Mouse (Mus musculus): ENCODE results near the gene Hist1h4d.
"Not testable (repeated sequence)": the region's sequence is repeated elsewhere in the genome, so short reads cannot be mapped to it uniquely, and the experiment has no call there.

Gene Hist1h4d

DNA sequence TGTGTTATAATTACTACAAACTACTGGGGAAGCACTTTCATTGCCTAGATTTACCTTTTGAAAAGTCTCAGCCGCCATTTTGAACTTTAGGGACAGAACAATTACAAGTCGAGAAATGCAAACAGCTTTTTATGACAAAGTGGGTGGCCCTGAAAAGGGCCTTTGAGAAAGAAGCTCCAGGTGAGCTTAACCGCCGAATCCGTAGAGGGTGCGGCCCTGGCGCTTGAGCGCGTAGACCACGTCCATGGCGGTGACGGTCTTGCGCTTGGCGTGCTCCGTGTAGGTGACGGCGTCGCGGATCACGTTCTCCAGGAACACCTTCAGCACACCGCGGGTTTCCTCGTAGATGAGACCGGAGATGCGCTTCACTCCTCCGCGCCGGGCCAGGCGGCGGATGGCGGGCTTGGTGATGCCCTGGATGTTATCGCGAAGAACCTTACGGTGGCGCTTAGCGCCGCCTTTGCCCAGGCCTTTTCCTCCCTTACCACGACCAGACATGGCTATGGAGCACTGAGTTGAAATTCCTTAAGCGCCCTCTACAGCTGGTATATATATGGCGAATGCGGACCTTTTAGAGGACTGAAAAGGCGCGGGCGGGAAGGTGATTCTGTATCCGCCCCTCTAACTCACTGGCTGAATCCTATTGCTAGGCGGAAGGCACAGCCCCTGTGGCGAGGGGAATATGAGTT, 30.1 kb upstream of the Hist1h4d start, which contains the start of gene Hist1h4f:
TSS of gene Hist1h4f (minus strand) at position 503 of the 689 bp plus-strand sequence.
- peak; percentile 99 for DNase-seq (ENCODE audit: low read depth)

DNA sequence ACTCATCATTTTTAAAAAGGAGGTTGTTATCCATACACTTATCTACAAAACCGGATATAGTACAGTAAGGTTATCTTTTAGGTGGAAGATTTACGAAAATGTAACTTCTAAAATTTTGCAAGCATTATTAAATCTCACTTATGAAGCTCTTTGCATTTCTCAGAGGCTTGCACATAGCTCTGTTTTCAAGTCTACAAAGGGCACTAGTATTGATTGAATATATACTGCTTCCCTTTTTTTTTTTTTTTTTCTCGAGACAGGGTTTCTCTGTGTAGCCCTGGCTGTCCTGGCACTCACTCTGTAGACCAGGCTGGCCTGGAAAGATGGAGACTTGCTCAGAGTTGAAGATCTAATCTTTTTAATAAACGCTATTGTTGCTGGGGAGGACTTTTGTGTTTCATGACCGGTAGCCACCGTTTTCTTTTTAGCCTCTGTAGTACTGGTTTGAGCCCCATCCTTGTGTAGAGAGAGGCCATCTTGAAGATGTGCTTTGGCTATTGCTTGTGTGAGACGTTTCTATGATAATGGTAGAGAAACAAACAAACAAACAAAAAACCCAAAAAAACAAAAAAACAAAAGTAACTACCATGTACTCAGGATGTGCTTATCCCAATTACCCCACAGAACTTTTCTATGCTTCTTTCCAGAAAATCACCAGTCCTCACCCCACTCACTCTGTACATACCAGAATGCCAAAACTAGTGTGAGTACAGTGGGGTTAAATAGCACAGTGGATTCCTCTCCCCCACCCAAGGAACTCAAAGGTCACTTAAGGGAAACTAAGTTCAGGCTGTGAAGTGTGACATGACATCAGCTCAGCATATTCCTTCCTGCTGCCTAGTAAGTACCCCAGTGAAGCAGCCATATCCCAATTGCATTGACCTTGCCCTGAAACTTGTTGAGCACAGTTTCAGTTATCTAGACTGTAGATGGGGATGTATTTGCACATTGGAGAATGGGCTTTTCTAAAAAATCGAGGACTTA, 29.2 kb upstream of the Hist1h4d start:
- peak; percentile 71 for DNase-seq (ENCODE audit: low read depth)

DNA sequence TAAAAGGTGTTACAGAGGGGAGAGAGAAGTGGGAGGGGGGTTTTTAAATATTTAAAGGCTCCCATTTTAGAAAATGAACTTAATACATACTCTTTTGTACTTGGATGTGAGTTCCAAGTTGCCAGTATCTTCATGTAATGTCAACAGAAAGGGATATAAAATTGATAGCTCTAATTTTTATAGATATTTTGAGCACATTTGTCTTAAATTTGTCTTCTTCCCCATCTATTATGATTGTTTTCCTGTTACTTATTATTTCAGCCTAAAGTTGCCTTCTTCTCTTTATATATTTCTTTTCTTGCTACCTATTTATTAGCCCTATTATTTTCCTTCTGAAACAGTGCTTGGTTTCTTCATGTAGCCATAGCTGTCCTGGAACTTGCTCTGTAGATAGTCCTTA, 28.4 kb upstream of the Hist1h4d start, which contains the start of gene Hist1h1d:
TSS of gene Hist1h1d (plus strand) at position 301 of the 400 bp plus-strand sequence.
- DNase-seq (ENCODE audit: low read depth): no peak

DNA sequence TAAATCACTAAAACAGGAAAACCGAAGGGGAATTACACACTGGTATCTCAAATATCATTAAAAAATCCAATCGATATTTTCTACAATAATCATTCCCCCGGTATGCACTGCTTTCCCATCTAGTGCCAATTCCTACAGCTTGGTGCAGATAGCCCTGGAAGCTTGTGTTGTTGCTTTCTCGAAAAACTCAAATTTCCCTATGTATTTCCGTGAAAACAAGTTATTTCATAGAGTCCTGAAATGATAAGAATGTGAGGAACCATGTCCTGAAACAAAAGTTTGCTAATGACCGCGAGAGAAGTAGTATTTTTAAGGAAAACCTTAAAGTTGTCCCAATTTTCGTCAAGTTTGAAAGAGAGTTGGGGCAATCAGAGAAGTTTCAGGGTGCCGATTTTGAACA, 27.0 kb upstream of the Hist1h4d start:
- DNase-seq (ENCODE audit: low read depth): peak; percentile 86

DNA sequence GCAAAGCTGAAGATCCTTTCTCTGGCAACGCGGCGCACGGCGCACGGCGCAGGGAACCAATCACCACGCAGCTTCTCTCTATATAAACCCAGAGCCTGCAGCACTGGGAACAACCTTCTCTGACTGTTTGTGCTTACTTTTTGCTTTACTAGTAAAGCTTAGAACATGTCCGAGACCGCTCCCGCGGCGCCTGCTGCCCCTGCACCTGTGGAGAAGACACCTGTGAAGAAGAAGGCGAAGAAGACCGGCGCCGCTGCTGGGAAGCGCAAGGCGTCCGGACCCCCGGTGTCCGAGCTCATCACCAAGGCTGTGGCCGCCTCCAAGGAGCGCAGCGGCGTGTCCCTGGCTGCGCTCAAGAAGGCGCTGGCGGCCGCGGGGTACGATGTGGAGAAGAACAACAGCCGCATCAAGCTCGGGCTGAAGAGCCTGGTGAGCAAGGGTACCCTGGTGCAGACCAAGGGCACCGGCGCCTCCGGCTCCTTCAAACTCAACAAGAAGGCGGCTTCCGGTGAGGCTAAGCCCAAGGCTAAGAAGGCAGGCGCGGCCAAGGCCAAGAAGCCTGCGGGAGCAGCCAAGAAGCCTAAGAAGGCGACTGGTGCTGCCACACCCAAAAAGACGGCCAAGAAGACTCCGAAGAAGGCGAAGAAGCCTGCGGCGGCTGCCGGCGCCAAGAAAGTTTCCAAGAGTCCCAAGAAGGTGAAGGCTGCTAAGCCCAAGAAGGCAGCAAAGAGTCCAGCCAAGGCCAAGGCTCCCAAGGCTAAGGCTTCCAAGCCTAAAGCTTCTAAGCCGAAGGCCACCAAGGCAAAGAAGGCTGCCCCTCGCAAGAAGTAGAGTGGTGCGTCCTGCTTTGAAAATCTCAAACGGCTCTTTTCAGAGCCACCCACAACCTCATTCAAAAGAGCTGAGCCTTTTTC, 26.2 kb upstream of the Hist1h4d start:
- DNase-seq (ENCODE audit: low read depth): peak; percentile 99

DNA sequence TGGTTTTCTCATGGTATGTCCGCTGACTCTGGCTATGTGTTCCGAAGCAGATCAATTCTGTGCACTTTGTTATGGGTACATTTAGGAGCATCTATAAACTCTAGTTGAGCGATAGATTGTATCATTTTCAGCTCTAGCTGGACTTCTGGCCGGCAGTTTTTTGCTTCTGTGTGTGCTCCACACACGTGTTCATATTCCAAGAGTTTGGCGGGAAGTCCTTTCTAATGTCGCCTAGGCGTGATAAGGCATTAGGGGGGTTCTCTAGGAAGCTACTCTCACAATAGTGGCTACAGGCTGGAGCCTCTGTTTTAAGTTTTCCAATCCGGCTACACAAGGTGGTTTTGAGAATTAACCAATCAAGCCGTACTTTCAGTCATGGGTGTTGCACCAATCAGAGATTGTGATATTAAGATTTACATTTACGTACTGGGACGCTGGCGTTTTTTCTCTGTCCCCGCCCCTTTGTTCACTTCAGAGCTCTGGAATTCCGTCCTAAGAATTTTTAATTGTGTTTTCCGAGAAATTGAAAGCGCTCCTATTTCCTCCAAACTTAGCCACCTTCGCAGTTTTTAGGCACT, 25.5 kb upstream of the Hist1h4d start:
- DNase-seq (ENCODE audit: low read depth): peak; percentile 100

DNA sequence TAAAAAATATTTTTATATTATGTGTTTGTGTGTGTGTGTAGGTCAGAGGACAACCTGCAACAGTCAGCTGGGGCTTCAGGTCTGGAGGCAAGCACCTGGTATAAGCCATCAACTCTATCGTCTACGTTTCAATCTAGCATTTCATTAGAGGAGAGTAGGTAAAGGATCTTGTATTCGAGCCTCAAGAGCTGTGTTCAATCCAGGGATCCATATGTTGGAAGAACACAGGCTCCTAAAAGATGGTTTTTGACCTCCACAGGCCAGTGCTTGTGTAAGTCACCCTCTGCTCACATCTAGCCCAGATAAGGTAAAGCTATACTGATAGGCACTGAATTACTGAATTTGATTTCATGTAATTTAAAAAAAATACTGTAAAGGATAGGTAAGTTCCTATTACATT, 24.5 kb upstream of the Hist1h4d start:
- peak; percentile 63 for DNase-seq (ENCODE audit: low read depth)

DNA sequence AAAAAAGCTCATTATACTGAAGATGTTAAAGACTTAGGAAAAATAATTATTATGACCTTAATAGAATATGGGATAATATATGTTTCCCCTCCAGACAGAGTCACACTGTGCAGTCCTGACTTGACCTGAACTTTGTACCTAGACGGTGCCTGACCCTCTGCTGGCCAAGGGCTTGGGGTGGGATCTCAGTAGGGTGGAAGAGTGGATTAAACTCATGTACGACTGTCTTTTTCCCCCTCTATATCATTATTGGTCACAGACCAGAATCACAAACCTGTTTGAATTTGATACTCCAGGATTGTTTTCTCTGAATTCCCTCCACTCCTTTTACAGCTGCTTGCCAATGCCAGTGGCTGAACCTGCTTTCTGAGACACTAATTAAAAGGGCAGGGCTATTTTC, 20.7 kb upstream of the Hist1h4d start:
- peak; percentile 69 for DNase-seq (ENCODE audit: low read depth)

DNA sequence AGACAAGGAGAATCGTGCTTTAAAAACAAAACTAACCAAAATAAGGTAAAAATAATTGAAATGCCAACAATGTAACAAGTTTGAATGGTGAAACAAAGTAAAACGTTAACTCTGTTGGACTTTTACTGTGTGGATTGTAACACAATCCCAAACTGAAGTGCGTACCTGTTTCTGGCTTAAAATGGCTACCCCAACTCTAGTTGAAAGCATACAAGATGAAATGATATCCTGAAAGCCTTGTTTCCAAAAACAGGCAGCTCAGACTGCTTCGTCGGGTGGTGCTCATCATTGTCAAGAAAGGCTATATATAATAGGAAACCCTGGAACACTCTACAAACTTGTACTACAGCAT, 19.9 kb upstream of the Hist1h4d start:
- DNase-seq (ENCODE audit: low read depth): not testable (repeated sequence)

DNA sequence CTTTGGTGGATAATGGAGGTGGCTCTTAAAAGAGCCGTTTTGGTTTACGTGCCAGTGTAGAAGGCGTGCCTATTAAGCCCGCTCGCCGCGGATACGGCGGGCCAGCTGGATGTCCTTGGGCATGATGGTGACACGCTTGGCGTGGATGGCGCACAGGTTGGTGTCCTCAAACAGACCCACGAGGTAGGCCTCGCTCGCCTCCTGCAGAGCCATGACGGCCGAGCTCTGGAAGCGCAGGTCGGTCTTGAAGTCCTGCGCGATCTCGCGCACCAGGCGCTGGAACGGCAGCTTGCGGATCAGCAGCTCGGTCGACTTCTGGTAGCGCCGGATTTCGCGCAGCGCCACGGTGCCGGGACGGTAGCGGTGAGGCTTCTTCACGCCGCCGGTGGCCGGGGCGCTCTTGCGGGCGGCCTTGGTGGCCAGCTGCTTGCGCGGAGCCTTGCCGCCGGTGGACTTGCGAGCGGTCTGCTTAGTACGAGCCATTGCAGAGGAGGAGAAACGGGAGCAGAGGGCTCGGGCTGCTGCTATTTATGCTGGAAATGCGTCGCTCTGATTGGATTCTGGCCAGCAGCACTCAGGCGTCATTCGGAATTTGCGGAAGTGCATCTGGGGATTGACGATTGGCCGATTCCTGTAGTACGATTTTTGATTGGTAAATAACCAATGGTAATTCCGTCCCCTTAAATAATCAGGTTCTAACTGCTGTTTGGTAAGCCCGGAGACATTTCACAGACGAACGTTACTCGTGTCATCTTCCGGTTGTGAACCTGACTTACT, 19.3 kb upstream of the Hist1h4d start, which contains the start of gene Hist1h3e:
TSS of gene Hist1h3e (minus strand) at position 487 of the 777 bp plus-strand sequence.
- peak; percentile 100 for DNase-seq (ENCODE audit: low read depth)

DNA sequence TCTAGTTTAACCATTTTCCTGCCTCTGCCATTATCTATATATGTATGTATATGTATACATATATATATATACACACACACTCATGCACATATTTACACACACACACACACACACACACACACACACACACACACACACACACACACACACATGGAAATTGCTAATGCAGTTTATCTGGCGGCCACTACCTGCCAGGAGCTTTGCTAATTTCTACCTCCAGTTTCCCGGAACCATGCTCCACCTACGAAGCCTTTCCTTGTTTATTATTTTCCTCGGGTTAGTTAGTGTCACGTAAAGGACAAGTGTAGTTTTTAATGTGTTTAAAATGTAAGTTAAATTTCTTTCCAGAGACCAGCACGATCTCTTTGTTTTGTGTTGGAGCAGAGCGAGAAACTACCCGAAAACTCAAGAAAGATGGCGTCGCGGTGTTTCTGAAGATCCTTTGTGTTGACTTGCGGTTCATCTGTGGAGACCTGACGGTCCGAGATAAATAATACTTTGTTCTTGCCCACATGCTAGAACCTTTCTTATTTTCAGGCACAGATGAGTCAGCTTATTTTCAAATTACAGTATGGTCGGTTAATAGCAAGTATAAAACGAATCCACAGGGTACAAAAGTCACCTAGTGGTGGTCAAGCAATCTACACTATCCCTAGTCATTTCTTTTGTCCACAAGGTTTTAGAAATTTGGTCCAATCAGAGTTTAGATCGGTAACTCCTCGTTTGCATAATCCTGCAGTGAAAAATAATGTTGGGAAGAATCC, 18.5 kb upstream of the Hist1h4d start:
- peak; percentile 98 for DNase-seq (ENCODE audit: low read depth)

DNA sequence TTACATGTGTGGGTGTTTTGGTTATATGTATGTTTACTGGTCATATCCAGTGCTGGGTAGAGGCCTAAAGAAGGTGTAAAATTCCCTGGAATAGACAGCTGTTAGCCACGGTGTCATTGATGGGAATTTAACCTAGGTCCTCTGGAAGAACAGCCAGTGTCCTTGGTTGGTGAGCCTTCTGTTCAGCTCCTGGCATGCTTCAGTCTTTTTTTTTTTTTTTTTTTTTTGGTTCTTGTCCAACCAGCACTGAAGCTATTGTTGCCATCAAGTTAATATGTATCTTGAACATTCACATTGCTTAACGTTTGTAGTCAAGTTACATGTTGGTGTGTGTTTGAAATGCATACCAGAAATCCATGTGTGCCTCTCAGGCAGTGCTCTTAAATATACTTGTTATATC, 16.9 kb upstream of the Hist1h4d start:
- DNase-seq (ENCODE audit: low read depth): no peak

DNA sequence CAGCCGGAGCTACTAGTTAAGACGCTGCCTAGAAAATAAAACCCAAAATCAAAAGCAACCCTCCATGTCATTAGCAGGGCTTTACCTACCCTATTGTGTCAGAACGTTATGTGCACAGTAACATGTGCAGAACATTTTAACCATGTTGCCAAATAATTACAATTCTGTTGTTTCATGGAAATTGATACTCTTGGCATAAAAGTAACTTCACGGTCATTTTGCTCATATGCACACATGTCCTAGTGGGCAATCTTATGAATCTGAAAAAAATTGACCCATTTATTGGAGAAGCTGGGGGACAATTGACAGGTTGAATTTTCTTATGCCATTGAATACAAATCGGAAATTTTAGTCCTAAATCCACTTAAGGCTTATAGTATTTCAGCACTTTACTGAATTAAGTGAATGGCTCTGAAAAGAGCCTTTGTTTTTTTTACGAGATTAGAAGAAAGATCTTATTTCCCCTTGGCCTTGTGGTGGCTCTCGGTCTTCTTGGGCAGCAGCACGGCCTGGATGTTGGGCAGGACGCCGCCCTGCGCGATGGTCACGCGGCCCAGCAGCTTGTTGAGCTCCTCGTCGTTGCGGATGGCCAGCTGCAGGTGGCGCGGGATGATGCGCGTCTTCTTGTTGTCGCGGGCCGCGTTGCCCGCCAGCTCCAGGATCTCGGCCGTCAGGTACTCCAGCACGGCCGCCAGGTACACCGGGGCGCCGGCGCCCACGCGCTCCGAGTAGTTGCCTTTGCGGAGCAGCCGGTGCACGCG, 11.0 kb upstream of the Hist1h4d start:
- DNase-seq (ENCODE audit: low read depth): peak; percentile 91

DNA sequence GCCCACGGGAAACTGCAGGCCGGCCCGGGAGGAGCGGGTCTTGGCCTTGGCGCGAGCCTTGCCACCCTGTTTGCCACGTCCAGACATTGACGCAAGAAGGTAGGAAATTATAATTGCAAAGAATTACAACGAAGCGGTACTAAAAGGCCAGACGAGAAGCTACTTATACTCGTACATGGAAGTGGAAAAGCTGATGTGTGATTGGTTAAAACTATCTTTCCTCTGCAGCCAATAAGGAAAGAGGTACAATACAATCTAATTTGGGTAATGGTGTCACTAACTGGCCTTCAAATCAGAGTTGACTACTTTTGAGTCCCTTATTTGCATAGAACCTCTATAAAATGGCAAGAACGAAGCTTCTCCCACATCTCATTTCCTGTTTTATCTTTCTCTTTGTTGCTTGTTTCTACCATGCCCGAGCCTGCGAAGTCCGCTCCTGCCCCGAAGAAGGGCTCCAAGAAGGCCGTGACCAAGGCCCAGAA, 10.3 kb upstream of the Hist1h4d start, which contains the start of the genes Hist1h2ae and Hist1h2bg:
TSS of gene Hist1h2ae (minus strand) at position 199 of the 482 bp plus-strand sequence.
TSS of gene Hist1h2bg (plus strand) at position 375 of the 482 bp plus-strand sequence.
- DNase-seq (ENCODE audit: low read depth): peak; percentile 100

DNA sequence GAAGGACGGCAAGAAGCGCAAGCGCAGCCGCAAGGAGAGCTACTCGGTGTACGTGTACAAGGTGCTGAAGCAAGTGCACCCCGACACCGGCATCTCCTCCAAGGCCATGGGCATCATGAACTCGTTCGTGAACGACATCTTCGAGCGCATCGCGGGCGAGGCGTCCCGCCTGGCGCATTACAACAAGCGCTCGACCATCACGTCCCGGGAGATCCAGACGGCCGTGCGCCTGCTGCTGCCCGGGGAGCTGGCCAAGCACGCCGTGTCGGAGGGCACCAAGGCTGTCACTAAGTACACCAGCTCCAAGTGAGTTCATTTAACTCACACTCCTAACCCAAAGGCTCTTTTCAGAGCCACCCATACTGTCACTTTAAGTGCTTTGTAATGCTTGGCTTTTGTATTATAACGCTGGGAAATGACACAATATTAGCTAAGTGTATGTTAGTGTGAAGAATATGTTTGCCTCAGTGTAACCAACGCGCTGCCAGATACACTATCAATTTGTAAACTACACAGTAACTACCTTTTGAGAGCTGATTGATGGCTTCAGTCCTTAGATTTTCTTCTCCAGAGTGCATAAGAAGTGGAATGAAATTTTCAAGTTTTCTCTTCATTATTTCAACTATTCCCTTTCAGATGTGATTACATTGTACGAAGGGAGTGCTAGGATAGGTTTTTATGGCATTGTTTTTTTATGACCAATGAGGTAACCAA, 9.7 kb upstream of the Hist1h4d start:
- DNase-seq (ENCODE audit: low read depth): peak; percentile 94

DNA sequence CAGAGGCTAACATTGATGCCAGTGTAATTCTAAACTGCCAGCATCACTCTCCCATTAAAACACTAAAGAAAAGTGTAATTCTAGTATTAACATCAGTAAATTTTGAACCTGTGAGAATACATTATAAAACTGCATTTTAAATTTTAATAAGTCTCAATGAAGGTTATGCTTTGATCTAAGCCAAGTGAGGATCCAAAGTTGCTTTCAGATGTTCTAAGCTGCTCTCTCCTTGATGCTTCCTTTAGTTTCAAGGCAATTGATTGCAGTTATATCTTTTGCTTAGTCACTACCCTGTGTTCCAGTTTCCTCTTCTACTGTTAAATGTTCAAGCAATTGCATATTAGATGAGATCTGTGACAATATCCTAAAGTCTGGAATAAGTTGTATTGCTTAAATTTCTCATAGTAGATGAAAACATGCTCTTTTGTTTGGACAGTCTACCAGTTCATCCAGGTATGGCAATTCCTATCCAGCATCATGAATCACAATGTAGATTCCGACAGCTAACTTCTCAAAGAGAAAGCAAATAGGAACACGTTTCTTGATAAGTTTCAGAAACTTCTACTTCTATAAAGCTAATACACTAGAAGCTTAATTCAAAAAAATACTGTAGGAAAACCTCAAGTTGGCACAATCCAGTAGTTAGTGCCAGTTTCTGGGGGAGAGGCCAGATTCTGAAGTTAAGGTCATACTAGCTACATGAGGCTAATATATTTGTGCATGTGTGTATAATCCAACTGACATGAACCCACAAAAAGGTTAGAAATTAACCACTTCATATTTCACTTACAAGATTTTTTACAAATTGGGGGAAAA, 9.0 kb upstream of the Hist1h4d start:
- DNase-seq (ENCODE audit: low read depth): peak; percentile 92
